In genomic region chr17:53654596-53654995, GRCm38 (mm10) we compare ENCODE assay signal across 27 mouse cellular contexts. TPM values are rescaled to one million over a fixed set of nuclear protein-coding genes. Genes with fewer than 3 reads are reported as not detected.
DNase-seq lines count a peak whose midpoint lies in the region; ATAC-seq and TF ChIP-seq lines count a peak whose summit lies in the region.
"Had no signal": no experiment of that assay in that cellular context is flagged by ENCODE, and none has a peak within 500 bp of the region (broad histone marks: within the 10 kb centered on the region; RNA-seq: fewer than 3 reads in every experiment).

No protein-coding gene starts in this region.

- H3K27ac ChIP-seq in forebrain, embryonic 14.5 days (ENCODE audit: low read depth, low read length): no peak overlapping the region
- no peak overlapping the region for H3K27ac ChIP-seq in forebrain, embryonic 12.5 days
- H3K27ac ChIP-seq in forebrain, postnatal 0 days (ENCODE audit: low read depth, low read length): no peak overlapping the region
- no peak overlapping the region for H3K27ac ChIP-seq in forebrain, embryonic 10.5 days
- H3K27ac ChIP-seq: embryonic facial prominence, embryonic 10.5 days; embryonic facial prominence, embryonic 13.5 days; heart, embryonic 15.5 days; hindbrain, embryonic 10.5 days; hindbrain, embryonic 13.5 days; intestine, embryonic 15.5 days had no signal

- H3K4me2 ChIP-seq in forebrain, embryonic 14.5 days (ENCODE audit: low read length): no peak overlapping the region
- no peak overlapping the region for H3K4me2 ChIP-seq in forebrain, embryonic 12.5 days
- H3K4me2 ChIP-seq in forebrain, postnatal 0 days (ENCODE audit: low read depth): no peak overlapping the region
- H3K4me2 ChIP-seq: embryonic facial prominence, embryonic 13.5 days; heart, embryonic 12.5 days; heart, embryonic 15.5 days; hindbrain, embryonic 13.5 days; intestine, embryonic 15.5 days had no signal

- no peak for TF ChIP-seq CTCF in forebrain, postnatal 0 days (IDR thresholded peaks at IDR 0.05; ENCODE audit: low read depth)

- H3K27me3 ChIP-seq in forebrain, embryonic 14.5 days (replicated peaks; ENCODE audit: control insufficient read depth, insufficient read depth, low read length): no peaks in the 10 kb centered on the region
- no peaks in the 10 kb centered on the region for H3K27me3 ChIP-seq in forebrain, embryonic 12.5 days
- no peaks in the 10 kb centered on the region for H3K27me3 ChIP-seq in forebrain, postnatal 0 days (ENCODE audit: insufficient read depth, low read length)
- no peaks in the 10 kb centered on the region for H3K27me3 ChIP-seq in forebrain, embryonic 10.5 days (ENCODE audit: poor library complexity, severe bottlenecking)
- H3K27me3 ChIP-seq: embryonic facial prominence, embryonic 13.5 days; heart, embryonic 12.5 days; heart, embryonic 15.5 days; hindbrain, embryonic 13.5 days; intestine, embryonic 15.5 days had no signal

- H3K9me3 ChIP-seq in forebrain, embryonic 14.5 days (replicated peaks; ENCODE audit: control insufficient read depth, low read length): no peaks in the 10 kb centered on the region
- H3K9me3 ChIP-seq in forebrain, embryonic 12.5 days: no peaks in the 10 kb centered on the region
- H3K9me3 ChIP-seq in forebrain, postnatal 0 days (ENCODE audit: low read length): no peaks in the 10 kb centered on the region
- H3K9me3 ChIP-seq in forebrain, embryonic 10.5 days: no peaks in the 10 kb centered on the region
- H3K9me3 ChIP-seq: embryonic facial prominence, embryonic 10.5 days; embryonic facial prominence, embryonic 13.5 days; heart, embryonic 12.5 days; heart, embryonic 15.5 days; hindbrain, embryonic 10.5 days; hindbrain, embryonic 13.5 days; intestine, embryonic 15.5 days had no signal

- 81% methylated on average over 4 of the region's 4 CpGs for WGBS in forebrain, embryonic 14.5 days
- WGBS in forebrain, embryonic 12.5 days: 89% methylated on average over 4 of the region's 4 CpGs
- WGBS in forebrain, postnatal 0 days: 71% methylated on average over 4 of the region's 4 CpGs
- WGBS in forebrain, embryonic 10.5 days: 84% methylated on average over 4 of the region's 4 CpGs

- H3K4me3 ChIP-seq in forebrain, embryonic 14.5 days (ENCODE audit: low read depth, low read length): no peak overlapping the region
- no peak overlapping the region for H3K4me3 ChIP-seq in forebrain, embryonic 12.5 days (replicated peaks)
- H3K4me3 ChIP-seq in forebrain, postnatal 0 days (ENCODE audit: low read depth, low read length): no peak overlapping the region
- no peak overlapping the region for H3K4me3 ChIP-seq in forebrain, embryonic 10.5 days
- H3K4me3 ChIP-seq: embryonic facial prominence, embryonic 10.5 days; embryonic facial prominence, embryonic 13.5 days; erythroblast, embryonic 14.5 days; heart, embryonic 12.5 days; heart, embryonic 15.5 days; hindbrain, embryonic 10.5 days; hindbrain, embryonic 13.5 days; intestine, embryonic 15.5 days had no signal

- peak; percentile 46 for DNase-seq in forebrain, embryonic 14.5 days (ENCODE audit: low spot score)
- DNase-seq in forebrain, postnatal 0 days: peak; percentile 21
- no peak for DNase-seq in forebrain, embryonic 10.5 days (ENCODE audit: extremely low spot score, low spot score)
- peak; percentile 20 for DNase-seq in brain, adult 2 months (ENCODE audit: low read depth, low spot score)
- peak; percentile 10 for DNase-seq in layer of hippocampus, adult 9-10 months (ENCODE audit: low spot score)
- no peak for DNase-seq in embryo, embryonic 10.5 days (ENCODE audit: low spot score)
- no peak for DNase-seq in right cerebral cortex, postnatal 4 days
- DNase-seq: adrenal gland, adult 8-10 months; adrenal gland, postnatal 25 days; cerebellum, adult 11 months; cerebellum, adult 2 months; cerebellum, adult 9-11 months; cerebellum, postnatal 25 days; embryo, embryonic 11 days; gastrocnemius, postnatal 25 days had no signal

- peaks cover 5% of the 10 kb centered on the region; the same call in 1 of the 2 replicates for H3K4me1 ChIP-seq in forebrain, embryonic 14.5 days (ENCODE audit: control insufficient read depth, insufficient read depth, low read length)
- H3K4me1 ChIP-seq in forebrain, embryonic 12.5 days: peaks cover 12% of the 10 kb centered on the region
- no peaks in the 10 kb centered on the region for H3K4me1 ChIP-seq in forebrain, postnatal 0 days (ENCODE audit: insufficient read depth)
- H3K4me1 ChIP-seq in forebrain, embryonic 10.5 days: 0 out of 2 replicates have a peak, but pooled peaks cover 4% of the 10 kb centered on the region
- H3K4me1 ChIP-seq: embryonic facial prominence, embryonic 10.5 days; embryonic facial prominence, embryonic 13.5 days; heart, embryonic 12.5 days; heart, embryonic 15.5 days; hindbrain, embryonic 10.5 days; hindbrain, embryonic 13.5 days; intestine, embryonic 15.5 days had no signal

- H3K36me3 ChIP-seq in forebrain, embryonic 14.5 days (ENCODE audit: control insufficient read depth, insufficient read depth, low read length): peaks cover 31% of the 10 kb centered on the region
- peaks cover 17% of the 10 kb centered on the region; the same call in 1 of the 2 replicates for H3K36me3 ChIP-seq in forebrain, embryonic 12.5 days (replicated peaks)
- peaks cover 25% of the 10 kb centered on the region; the same call in 1 of the 2 replicates for H3K36me3 ChIP-seq in forebrain, postnatal 0 days (ENCODE audit: insufficient read depth)
- peaks cover 19% of the 10 kb centered on the region for H3K36me3 ChIP-seq in forebrain, embryonic 10.5 days (replicated peaks)
- H3K36me3 ChIP-seq: intestine, embryonic 15.5 days had no signal

- no peak overlapping the region for H3K9ac ChIP-seq in forebrain, embryonic 14.5 days (ENCODE audit: low read length)
- no peak overlapping the region for H3K9ac ChIP-seq in forebrain, embryonic 12.5 days
- H3K9ac ChIP-seq in forebrain, postnatal 0 days: no peak overlapping the region
- H3K9ac ChIP-seq: embryonic facial prominence, embryonic 13.5 days; heart, embryonic 12.5 days; heart, embryonic 15.5 days; hindbrain, embryonic 13.5 days; intestine, embryonic 15.5 days had no signal

- peak; percentile 35; the same call in 1 of the 2 replicates for ATAC-seq in forebrain, embryonic 14.5 days
- no peak for ATAC-seq in forebrain, embryonic 12.5 days (ENCODE audit: low FRiP score)
- ATAC-seq in forebrain, postnatal 0 days: peak; percentile 63
- ATAC-seq: activated CD4-positive, CD25-positive, alpha-beta regulatory T cell, adult 4 months; hindbrain, embryonic 16.5 days; intestine, embryonic 15.5 days had no signal

RNA-seq across cellular contexts. Expression of gene Sgo1, which starts 34.5 kb away (rescaled TPM):
- polyA plus RNA-seq in forebrain, embryonic 14.5 days (2014; fragmentation: Nextera tagmentation; extraction: Ambion mirVana): 20.3 and 22.9 TPM in 2 replicates
- 53.0 and 56.3 TPM in 2 replicates for polyA plus RNA-seq in forebrain, embryonic 12.5 days (2016; fragmentation: Nextera tagmentation; extraction: Ambion mirVana)
- total RNA-seq in forebrain, postnatal 0 days (2014; rRNA removed): 1.4 and 3.1 TPM in 2 replicates
- polyA plus RNA-seq in forebrain, postnatal 0 days (2015; fragmentation: Nextera tagmentation; extraction: Ambion mirVana): 3.7 and 4.0 TPM in 2 replicates
- polyA plus RNA-seq in forebrain, embryonic 10.5 days (2016; fragmentation: Nextera tagmentation; extraction: Ambion mirVana): 47.3 and 54.9 TPM in 2 replicates
- total RNA-seq: gastrocnemius, adult 8-10 months had no signal

Comparison
In these comparisons a context has a peak if more than half of its experiments do, and no peak if none do; other contexts are left out.
1. DNase-seq: peak in forebrain, embryonic 14.5 days (single experiment), forebrain, postnatal 0 days (single experiment), brain, adult 2 months (single experiment) and layer of hippocampus, adult 9-10 months (single experiment); none in forebrain, embryonic 10.5 days (single experiment), embryo, embryonic 10.5 days (single experiment) and right cerebral cortex, postnatal 4 days (single experiment).